Mouse (Mus musculus): Measurements from ENCODE around the gene 2010109A12Rik. TPM values are rescaled to one million over a fixed set of nuclear protein-coding genes. Genes with fewer than 3 reads are reported as not detected.

The 2010109A12Rik gene
- polyA plus RNA-seq, 1 experiment = 1.2 TPM

- Histone ChIP-seq H3K4me1 (ENCODE audit: control insufficient read depth, insufficient read depth, low read length) (no peaks in the 10 kb centered on the region), H3K9ac (ENCODE audit: low read depth, poor library complexity, severe bottlenecking) (no peak overlapping the region), H3K9me3 (replicated peaks; ENCODE audit: control insufficient read depth, insufficient read depth, low read length, poor library complexity, severe bottlenecking) (no peaks in the 10 kb centered on the region), H3K4me3 (ENCODE audit: low read depth, low read length) (no peak overlapping the region), H3K36me3 (ENCODE audit: control insufficient read depth, insufficient read depth, low read length, poor library complexity, severe bottlenecking) (no peaks in the 10 kb centered on the region), H3K27me3 (ENCODE audit: control insufficient read depth, insufficient read depth, low read length, poor library complexity, severe bottlenecking) (no peaks in the 10 kb centered on the region), H3K27ac (ENCODE audit: insufficient read depth, low read length) (no peak overlapping the region)
- TF ChIP-seq POLR2A (IDR thresholded peaks at IDR 0.05; ENCODE audit: insufficient read depth, low read length) = no peak
- no peak for TF ChIP-seq EP300 (IDR thresholded peaks at IDR 0.05; ENCODE audit: insufficient read depth, low read depth, low read length)
- TF ChIP-seq CTCF (IDR thresholded peaks at IDR 0.05; ENCODE audit: low read depth, low read length) = no peak
Observed at GRCm38 (mm10) chr5:93207555-93207954, 1.2 kb downstream of the 2010109A12Rik start.

DNA sequence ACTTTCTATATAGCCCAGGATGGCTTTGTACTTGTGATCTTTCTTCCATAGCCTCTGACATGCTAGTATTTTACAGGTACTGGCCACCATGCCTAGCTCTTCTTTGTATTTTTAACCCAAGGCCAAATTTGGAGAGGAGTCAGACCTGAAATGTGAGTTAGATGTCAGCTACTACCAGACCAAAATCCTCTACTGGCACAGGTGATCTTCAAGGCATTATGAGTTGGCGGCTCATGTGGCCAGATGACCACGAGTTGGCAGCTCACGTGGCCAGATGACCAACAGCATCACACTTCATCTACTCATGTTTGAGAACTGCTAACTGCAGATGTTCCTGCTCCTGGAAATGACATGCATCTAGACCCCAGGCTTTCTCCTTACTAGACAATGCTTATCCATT, 12.1 kb downstream of the 2010109A12Rik start:
- Histone ChIP-seq H3K27me3 (ENCODE audit: control insufficient read depth, insufficient read depth, low read length, poor library complexity, severe bottlenecking) (no peaks in the 10 kb centered on the region; the same call in none of the 2 replicates), H3K9me3 (replicated peaks; ENCODE audit: control insufficient read depth, insufficient read depth, low read length, poor library complexity, severe bottlenecking) (no peaks in the 10 kb centered on the region), H3K27ac (ENCODE audit: insufficient read depth, low read length) (no peak overlapping the region), H3K9ac (ENCODE audit: low read depth, poor library complexity, severe bottlenecking) (no peak overlapping the region), H3K4me3 (ENCODE audit: low read depth, low read length) (no peak overlapping the region), H3K4me1 (ENCODE audit: control insufficient read depth, insufficient read depth, low read length) (no peaks in the 10 kb centered on the region), H3K36me3 (ENCODE audit: control insufficient read depth, insufficient read depth, low read length, poor library complexity, severe bottlenecking) (no peaks in the 10 kb centered on the region)
- TF ChIP-seq POLR2A (IDR thresholded peaks at IDR 0.05; ENCODE audit: insufficient read depth, low read length) = no peak
- TF ChIP-seq CTCF (IDR thresholded peaks at IDR 0.05; ENCODE audit: low read depth, low read length) = no peak
- no peak for TF ChIP-seq EP300 (IDR thresholded peaks at IDR 0.05; ENCODE audit: insufficient read depth, low read depth, low read length)

- Histone ChIP-seq H3K27me3 (ENCODE audit: control insufficient read depth, insufficient read depth, low read length, poor library complexity, severe bottlenecking) (no peaks in the 10 kb centered on the region; the same call in 1 of the 2 replicates), H3K27ac (ENCODE audit: insufficient read depth, low read length) (no peak overlapping the region), H3K36me3 (ENCODE audit: control insufficient read depth, insufficient read depth, low read length, poor library complexity, severe bottlenecking) (no peaks in the 10 kb centered on the region), H3K9me3 (replicated peaks; ENCODE audit: control insufficient read depth, insufficient read depth, low read length, poor library complexity, severe bottlenecking) (no peaks in the 10 kb centered on the region), H3K4me1 (ENCODE audit: control insufficient read depth, insufficient read depth, low read length) (no peaks in the 10 kb centered on the region), H3K9ac (ENCODE audit: low read depth, poor library complexity, severe bottlenecking) (no peak overlapping the region), H3K4me3 (ENCODE audit: low read depth, low read length) (no peak overlapping the region)
- TF ChIP-seq EP300 (IDR thresholded peaks at IDR 0.05; ENCODE audit: insufficient read depth, low read depth, low read length) (no peak), CTCF (IDR thresholded peaks at IDR 0.05; ENCODE audit: low read depth, low read length) (no peak), POLR2A (IDR thresholded peaks at IDR 0.05; ENCODE audit: insufficient read depth, low read length) (no peak)
Observed at GRCm38 (mm10) chr5:93221661-93222060, 15.3 kb downstream of the 2010109A12Rik start.

- no peaks in the 10 kb centered on the region for H3K36me3 ChIP-seq (ENCODE audit: control insufficient read depth, insufficient read depth, low read length, poor library complexity, severe bottlenecking)
Observed at GRCm38 (mm10) chr5:93224549-93224948, 18.2 kb downstream of the 2010109A12Rik start.

GRCm38 (mm10) chr5:93227157-93227556, 20.8 kb downstream of the 2010109A12Rik start:
- Histone ChIP-seq H3K36me3 (ENCODE audit: control insufficient read depth, insufficient read depth, low read length, poor library complexity, severe bottlenecking) (no peaks in the 10 kb centered on the region), H3K4me1 (ENCODE audit: control insufficient read depth, insufficient read depth, low read length) (no peaks in the 10 kb centered on the region)
- TF ChIP-seq EP300 (IDR thresholded peaks at IDR 0.05; ENCODE audit: insufficient read depth, low read depth, low read length) = no peak
- TF ChIP-seq CTCF (IDR thresholded peaks at IDR 0.05; ENCODE audit: low read depth, low read length) = no peak
- no peak for TF ChIP-seq POLR2A (IDR thresholded peaks at IDR 0.05; ENCODE audit: insufficient read depth, low read length)

More at GRCm38 (mm10) chr5:93224549-93224948, 18.2 kb downstream of the 2010109A12Rik start:
- H3K4me1 ChIP-seq (ENCODE audit: control insufficient read depth, insufficient read depth, low read length) = no peaks in the 10 kb centered on the region
- no peak for TF ChIP-seq POLR2A (IDR thresholded peaks at IDR 0.05; ENCODE audit: insufficient read depth, low read length)
- TF ChIP-seq CTCF (IDR thresholded peaks at IDR 0.05; ENCODE audit: low read depth, low read length) = no peak
- no peak for TF ChIP-seq EP300 (IDR thresholded peaks at IDR 0.05; ENCODE audit: insufficient read depth, low read depth, low read length)
- no peaks in the 10 kb centered on the region for H3K9me3 ChIP-seq (replicated peaks; ENCODE audit: control insufficient read depth, insufficient read depth, low read length, poor library complexity, severe bottlenecking)
- H3K4me3 ChIP-seq (ENCODE audit: low read depth, low read length) = no peak overlapping the region
- H3K27ac ChIP-seq (ENCODE audit: insufficient read depth, low read length) = no peak overlapping the region
- H3K9ac ChIP-seq (ENCODE audit: low read depth, poor library complexity, severe bottlenecking) = no peak overlapping the region
- H3K27me3 ChIP-seq (ENCODE audit: control insufficient read depth, insufficient read depth, low read length, poor library complexity, severe bottlenecking) = no peaks in the 10 kb centered on the region; the same call in 1 of the 2 replicates

GRCm38 (mm10) chr5:93229527-93229926, 23.2 kb downstream of the 2010109A12Rik start:
- H3K9me3 ChIP-seq (replicated peaks; ENCODE audit: control insufficient read depth, insufficient read depth, low read length, poor library complexity, severe bottlenecking) = no peaks in the 10 kb centered on the region
- TF ChIP-seq CTCF (IDR thresholded peaks at IDR 0.05; ENCODE audit: low read depth, low read length) = no peak
- TF ChIP-seq EP300 (IDR thresholded peaks at IDR 0.05; ENCODE audit: insufficient read depth, low read depth, low read length) = no peak
- TF ChIP-seq POLR2A (IDR thresholded peaks at IDR 0.05; ENCODE audit: insufficient read depth, low read length) = no peak
- H3K27ac ChIP-seq (ENCODE audit: insufficient read depth, low read length) = no peak overlapping the region
- no peak overlapping the region for H3K4me3 ChIP-seq (ENCODE audit: low read depth, low read length)
- H3K36me3 ChIP-seq (ENCODE audit: control insufficient read depth, insufficient read depth, low read length, poor library complexity, severe bottlenecking) = no peaks in the 10 kb centered on the region
- no peaks in the 10 kb centered on the region for H3K27me3 ChIP-seq (ENCODE audit: control insufficient read depth, insufficient read depth, low read length, poor library complexity, severe bottlenecking)
- no peak overlapping the region for H3K9ac ChIP-seq (ENCODE audit: low read depth, poor library complexity, severe bottlenecking)
- no peaks in the 10 kb centered on the region for H3K4me1 ChIP-seq (ENCODE audit: control insufficient read depth, insufficient read depth, low read length)

More at GRCm38 (mm10) chr5:93227157-93227556, 20.8 kb downstream of the 2010109A12Rik start:
- H3K4me3 ChIP-seq (ENCODE audit: low read depth, low read length) = no peak overlapping the region
- H3K9me3 ChIP-seq (replicated peaks; ENCODE audit: control insufficient read depth, insufficient read depth, low read length, poor library complexity, severe bottlenecking) = no peaks in the 10 kb centered on the region
- H3K27ac ChIP-seq (ENCODE audit: insufficient read depth, low read length) = no peak overlapping the region
- no peak overlapping the region for H3K9ac ChIP-seq (ENCODE audit: low read depth, poor library complexity, severe bottlenecking)
- no peaks in the 10 kb centered on the region for H3K27me3 ChIP-seq (ENCODE audit: control insufficient read depth, insufficient read depth, low read length, poor library complexity, severe bottlenecking)
